Mouse (Mus musculus) 416B (cell line): ENCODE measurements at regions not wholly inside any gene's neighbourhood (a gene's known extent, or its start where the extent isn't known, plus 50 kb on each side); places are given as distances from the start of the nearest gene placed in this dataset.

ENCODE experiments used
- DNase-seq: peaks from one replicate; pipeline ENCODE4 v3.0.0; 2011; ENCODE audit warnings: low read depth

DNA sequence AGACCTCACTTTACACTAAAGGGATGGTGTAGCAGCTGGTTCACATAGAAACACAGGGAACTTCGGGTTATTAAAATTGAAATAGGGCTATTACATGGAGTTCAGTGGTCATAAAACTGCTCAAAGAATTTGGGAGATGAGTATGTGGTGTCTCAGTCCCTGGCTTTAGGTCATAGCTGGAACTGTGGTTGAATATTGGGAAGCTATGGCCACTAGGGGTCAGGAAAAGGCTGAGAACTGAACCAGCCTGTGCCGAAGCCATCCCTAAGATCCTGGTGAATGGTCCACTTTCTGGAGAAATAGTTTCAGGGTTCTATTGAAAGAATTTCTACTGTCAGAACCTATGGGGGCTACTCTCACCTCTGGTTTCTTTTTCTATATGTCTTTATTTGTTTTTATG, 229.0 kb downstream of the Ankrd50 start:
- peak; percentile 9 for DNase-seq

DNA sequence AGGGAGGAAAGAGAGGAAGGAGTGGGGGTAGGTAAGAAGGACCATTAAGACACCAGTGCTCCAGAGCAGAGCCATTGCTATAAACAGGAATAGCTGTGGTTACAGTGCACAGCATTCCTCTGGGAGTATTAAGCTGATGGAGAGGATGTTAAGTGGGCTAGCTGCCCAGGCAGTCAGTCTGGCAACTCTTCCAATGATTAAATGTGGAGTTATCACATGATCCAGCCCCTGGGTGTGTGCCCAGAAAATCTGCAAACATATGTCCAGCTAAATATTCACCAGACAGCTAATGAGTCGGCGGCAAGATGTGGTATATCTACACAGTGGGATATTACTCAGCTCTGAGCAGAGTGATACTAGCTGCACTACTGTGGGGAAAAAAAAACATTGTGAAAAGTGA, 229.7 kb downstream of the Ankrd50 start:
- DNase-seq, result peak; percentile 2

DNA sequence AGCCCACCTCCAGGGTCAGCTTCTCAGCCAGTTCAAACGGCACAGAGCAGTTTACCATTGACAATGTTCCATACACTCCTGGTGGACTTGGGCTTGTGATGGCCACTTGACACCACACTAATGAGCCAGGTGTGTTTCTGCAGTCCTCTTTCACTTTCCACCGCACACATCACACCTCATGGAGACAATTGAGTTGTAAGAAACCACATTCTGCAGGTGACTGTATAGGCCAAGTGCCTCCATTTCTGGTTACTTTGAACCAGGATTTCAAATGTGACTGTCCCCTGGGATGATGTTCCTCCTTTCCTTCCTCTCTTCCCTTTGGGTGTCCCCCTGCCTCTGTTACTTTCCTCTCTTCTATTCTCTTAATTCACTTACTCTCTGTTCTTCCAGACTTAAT, 233.1 kb downstream of the Ankrd50 start:
- no peak for DNase-seq

DNA sequence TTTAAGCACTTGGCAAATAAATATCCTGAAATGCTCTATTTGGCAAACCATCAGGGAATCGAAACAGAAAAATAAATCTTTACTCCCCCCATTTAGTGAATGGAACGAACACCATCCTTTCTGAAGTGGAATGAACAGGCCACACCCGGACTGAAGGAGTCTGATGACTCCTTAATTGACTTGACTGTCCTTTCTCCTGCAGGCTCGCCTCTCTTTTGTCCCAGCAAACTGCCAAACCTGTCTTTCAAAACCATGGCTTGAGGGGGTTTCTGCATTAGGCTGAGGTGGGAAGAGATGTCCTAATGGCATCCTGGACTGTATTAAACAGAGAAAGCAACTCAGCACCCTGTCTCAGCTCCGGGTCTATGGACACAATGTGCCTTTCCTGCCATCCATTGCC, 234.1 kb downstream of the Ankrd50 start:
- no peak for DNase-seq

DNA sequence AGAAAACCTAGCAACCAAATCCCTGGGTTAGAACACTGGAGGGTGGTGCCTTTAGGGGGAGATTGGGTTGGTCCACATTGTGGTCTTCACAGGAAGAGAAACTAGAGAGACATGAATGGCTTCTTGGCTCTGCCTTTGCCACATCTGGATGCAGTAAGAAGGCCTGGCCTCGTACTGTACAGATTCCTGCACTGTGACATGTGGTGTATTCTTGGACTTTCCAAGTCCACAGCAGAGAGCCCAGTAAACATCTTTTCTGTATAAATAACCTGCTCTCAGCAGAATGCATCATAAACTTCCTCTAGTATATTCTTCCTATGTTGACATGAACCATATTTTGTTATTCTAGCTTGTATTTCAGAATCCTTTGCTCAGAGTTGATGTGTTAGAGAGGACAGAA, 235.7 kb downstream of the Ankrd50 start:
- DNase-seq, result no peak

DNA sequence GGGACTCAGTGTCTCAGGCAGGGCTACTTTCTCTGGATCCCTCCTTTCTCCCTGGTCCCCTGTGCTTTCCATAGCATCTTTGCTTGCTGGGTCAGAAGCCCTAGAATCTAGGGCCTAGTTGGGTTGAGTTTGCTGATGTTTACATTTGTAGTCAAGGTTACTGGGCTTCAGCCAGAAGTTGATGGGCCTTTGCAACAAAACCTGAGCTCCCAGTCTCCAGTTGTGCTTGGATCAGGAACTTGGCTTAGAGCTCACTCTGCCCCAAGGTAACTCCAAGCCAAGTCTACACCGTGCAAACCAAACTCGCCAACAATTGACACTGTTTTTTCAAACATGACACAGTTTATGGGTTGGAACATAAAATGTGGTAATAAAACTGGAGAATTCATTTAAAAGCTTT, 238.2 kb downstream of the Ankrd50 start:
- DNase-seq, result no peak

DNA sequence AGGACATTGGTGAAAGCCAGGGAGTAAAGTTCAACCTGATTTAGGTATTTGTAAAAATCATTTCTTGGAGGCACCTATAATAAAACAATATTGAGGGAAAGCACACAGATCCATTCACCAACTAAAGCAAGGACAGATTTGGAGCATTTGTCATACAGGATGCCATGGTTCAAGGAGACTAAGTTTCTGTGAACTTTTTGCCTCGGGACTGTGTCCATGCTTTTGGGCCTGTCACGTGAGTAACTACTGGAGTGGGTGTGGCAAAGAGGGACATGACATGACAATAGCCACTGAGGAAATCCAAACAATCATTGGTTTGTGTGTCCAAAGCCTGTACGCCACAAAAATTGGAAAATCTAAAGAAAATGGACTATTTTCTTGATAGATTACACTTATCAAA, 241.4 kb downstream of the Ankrd50 start:
- DNase-seq, result no peak

DNA sequence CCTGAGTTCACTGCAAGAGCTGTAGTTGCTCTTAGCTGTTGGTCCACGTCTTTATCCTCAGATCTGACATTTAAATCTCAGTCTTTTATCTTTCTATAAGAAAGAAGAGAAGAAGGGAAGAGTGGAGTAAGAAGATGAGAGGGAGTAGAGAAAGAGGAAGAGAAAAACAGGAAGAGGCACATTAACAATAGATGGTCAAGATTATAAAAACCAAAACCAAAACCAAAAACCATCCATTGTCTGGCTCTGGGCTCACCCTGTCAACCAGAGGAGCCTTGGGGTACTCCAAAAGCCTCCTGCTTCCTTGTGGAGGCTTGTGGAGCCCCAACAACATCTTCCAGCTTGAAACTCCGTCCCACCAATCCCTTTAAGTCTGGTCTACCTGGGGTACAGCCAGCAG, 247.0 kb downstream of the Ankrd50 start:
- no peak for DNase-seq

DNA sequence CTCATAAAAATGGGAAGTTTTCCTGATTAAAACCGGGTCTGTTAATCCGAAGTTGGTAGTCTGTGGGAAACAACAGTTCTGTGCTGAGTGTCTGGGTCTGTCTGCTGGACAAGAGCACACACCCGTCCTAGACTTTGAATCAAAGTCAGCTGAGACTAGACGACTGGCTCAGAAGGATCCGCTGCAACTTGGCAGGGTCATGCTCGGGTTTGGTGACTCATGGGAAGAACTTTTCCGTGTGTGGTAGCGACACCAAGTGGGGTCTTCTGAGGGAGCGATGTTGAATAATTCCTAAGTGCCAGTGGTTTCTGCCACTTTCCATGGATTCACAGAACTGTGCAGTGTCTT, 248.9 kb downstream of the Ankrd50 start:
- no peak for DNase-seq

DNA sequence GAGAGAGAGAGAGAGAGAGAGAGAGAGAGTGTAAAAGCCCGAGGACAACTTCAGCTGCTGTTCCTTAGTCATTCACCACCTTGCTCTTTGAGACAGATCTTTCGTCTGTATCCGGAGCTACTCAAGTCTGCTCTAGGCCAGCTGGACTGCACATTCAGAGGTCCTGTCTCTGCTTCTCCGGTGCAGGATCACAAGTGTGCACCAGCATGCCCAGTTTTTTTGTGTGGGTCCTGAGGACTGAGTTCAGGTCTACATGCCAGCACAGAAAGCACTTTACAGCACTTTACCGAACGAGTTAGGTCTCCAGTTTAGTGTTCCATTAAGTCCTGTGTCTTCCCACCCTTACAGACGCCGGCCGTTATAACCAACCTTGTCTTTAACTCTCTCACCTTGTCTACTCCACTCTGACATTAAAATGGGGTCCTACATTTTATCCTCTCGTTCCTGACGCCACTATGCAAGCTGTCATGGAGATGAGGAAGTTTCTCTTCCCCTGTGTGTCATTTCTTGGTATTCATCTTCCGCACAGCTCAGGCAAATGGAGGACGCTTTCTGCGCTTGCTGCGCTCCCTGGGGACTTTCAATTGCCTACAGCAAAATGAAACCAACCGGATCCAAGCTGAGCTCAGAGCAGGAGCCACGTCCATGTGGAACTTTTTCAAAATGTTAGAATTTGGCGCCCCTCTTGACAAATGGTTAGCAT, 249.5 kb downstream of the Ankrd50 start:
- no peak for DNase-seq

DNA sequence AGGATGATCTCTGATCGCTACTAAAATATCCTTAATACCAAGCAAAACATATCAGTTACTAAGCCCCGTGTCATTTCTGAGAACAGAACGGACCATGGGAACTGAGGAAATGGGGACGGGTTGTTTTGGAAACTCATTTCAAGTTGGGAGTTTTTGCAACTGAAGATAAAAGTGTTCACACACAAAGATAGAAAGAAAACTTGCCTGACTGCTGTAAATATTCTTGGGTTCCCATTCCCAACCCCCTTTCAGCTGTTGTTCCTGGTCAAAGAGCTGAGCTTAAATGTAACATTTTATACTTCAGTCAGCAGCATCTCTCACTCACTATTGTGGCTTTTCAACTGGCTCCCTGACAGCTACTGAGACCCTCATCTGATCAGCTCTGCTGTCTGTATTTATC, 250.1 kb downstream of the Ankrd50 start:
- DNase-seq, result no peak

DNA sequence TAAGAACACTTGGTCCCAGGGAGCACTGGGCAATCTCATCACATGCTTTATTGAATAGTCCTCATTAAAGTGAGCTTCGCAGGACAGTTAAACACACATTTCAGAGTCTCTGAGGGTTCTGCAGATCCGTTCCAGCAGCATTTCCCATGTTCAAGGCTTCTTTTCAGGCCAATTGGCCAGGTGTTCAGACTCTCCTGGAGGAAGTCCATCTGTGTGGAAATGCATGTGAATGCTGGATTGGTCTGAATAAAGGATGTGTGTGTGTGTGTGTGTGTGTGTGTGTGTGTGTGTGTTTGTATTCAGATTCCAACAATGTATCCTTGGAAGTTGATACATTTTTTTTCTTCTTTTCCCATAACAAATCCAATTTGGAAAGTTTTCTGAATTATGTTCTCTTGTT, 250.6 kb downstream of the Ankrd50 start:
- DNase-seq, result no peak

DNA sequence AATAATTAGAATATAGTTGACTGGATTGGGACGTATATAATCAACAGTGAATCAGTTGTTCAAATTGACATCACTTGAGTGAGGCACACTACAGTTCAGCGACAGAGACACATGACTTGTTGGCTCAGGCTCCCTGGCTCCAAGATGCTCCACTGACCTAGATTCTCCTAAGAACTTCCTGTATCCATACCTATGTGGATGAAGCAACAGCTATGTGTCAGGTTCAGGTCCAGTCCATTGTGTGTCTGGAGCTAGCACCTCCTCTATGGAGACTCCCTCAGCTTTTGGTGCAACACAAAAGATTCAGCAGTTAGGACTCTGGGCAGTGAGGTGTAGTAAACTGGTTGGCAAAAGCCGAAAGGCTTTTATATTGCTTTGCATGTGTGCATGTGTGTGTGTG, 251.6 kb downstream of the Ankrd50 start:
- no peak for DNase-seq

DNA sequence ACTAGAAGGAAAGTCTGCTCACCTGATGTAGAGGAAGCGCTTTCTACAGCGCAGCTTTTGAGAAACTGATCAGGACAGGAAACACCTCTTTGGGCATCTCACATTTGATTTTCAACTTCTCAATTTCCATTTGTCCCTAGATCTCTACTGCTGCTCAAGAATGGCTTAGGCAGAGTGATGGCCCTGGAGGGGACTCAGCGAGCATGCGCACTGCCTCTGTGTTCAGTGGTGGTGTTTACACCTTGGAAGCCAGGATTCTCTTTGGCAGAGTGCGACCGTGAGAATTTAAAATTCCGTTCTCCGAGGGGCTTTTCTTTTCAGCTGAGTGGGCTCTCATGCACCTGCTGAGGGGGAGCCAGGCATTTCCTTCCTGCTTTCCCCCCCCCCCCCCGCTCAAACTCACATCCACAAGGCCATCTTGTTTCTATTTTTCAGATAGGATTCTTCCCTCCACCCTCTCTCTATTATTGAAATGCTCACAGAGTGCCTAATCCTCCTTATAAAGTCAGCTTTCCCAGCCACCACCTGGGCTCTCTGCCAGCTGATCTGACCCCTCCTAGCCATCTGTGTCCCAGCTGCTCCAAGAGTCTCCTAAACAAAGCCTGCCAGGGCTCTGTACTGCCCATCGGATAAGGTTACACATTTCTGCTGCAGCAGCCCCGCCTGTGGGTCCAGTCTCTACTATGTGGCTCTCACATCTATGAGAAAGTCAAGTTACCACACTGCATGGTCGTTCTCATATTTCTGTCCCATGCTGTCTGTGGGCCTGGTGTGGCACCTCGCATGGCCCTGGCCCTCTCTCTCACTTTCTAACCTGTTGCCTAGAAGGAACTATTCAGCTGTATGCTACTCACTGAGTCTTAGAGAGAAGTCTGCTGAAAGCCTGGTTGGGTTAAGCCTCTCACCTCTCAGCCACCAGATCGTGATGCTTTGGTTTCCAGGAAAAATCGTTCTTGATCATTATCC, 252.2 kb downstream of the Ankrd50 start:
- no peak for DNase-seq

DNA sequence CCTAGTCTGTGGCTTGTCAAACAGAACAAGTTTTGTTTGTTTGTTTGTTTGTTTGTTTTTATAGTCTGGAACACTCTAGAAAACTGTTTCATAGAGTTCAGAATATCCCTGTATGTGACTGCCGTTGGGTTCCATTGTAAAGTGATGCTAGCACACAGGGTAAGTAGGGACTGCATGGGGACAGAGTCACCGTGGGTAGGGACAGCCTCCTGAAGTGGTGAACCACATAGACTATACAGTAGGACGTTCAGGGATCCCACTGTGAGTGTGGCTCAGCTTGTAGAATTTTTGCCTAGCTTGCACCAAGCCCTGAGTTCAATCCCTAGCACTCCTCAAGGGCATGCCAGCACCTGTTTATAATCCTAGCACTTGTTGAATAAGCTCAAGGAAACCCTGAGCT, 253.1 kb downstream of the Ankrd50 start:
- no peak for DNase-seq

DNA sequence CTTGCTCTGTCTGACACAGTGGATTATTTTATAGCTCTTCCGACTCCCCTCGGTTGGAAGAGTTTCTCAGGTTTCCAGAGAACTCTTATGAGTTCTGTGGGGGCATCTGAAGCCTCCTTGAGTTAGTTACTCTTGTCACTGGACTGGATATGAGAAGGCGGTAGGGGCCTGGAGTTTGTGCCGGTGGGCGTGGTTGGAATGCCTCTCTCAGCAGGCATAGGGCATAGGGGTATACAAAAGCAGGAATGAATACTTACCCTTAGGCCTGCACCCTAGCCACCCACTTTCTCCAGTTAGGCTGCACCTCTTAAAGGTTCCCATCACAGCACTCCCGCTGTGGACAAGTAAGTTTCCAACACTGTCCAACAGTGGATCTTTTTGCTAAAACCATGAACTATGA, 253.8 kb downstream of the Ankrd50 start:
- DNase-seq, result no peak

DNA sequence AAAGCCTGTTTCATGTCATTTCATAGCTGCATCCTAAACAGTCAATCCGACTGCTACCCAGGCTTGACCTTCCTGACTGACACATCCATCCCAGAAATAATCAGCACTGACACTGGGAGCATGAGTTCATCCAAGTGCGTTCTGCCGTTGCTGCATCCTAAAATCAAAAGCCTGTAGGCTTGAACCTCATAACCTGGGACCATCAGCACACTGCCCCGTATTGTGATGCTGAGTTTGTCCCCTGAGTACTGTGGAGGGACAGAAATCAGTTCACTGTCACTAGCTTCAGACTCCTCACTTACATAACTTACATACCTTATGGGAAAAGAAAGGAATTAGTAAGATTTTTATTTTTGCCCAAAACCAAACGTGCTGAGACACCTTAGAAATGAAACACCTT, 255.0 kb downstream of the Ankrd50 start:
- DNase-seq, result no peak

DNA sequence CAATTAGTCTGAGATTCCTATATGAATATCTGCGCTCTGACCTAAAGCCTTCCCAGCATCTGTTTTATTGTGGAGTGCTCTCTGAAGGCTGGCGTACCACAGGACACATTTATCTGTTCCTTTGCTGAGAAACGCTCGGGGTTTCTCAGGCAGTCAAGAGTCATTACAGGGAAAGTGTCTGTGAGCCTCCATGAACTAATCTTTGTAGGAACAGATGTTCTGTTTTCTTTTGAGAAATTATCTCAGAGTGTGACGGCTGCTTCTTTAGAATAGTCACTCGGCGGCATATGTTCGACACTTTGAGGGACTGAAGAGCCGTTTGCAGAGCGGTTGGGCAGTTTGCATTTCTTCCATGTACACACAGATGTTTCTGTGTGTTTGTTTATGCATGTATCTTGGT, 255.6 kb downstream of the Ankrd50 start:
- no peak for DNase-seq

DNA sequence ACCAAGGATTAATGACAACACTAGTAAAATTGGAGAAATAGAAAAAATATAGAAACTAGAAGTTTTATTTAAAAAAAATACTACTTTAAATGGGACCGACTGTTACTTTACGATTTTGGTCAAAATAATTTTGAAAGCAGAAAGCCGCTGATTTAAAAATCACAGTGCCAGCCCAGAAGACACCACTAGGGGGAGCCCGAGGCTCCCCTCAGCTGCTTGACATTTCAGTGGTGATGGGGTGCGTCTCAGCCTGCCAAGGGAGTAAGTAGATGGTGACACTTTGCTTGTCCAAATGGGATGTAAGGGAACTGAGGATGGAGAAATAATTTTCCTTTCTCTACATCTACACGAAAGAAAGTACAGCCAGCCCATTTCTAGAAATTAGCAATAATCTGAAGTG, 257.0 kb downstream of the Ankrd50 start:
- peak; percentile 45 for DNase-seq

DNA sequence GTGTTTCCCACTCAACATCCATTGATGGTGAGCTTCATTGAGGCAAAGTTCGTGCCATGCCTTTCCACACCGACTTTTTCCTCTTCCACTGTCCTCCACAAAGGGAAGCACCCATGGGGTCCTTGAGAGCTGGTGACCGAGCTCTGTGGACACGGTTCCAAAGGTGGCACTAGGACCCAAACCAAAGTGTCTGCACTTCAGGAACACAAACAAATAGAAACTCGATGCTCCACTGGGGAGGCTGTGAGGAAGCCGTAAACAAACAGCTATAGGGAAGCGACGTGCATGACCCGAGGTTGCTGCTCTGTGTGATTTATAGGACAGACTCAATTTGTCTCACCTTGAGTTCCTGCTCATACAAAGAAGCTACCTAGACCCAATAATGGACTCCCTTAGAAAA, 257.5 kb downstream of the Ankrd50 start:
- no peak for DNase-seq

DNA sequence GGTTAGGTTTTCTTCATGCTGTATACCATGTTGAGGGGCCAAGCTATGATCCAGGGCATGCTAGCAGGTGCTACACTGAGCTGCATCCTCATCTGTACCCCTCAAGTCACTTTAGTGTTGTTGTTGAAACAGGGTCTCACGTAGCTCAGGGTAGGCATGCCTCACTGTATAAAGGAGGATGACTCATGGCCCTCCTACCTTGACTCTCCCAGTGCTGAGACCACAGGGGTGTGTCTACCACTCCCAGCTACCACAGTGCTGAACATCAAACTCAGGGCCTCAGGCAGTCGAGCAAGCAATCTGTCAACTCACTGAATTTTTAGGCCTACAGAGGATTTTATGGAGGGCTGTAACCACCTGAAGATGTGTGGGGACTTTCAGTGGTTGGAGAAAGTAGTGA, 258.5 kb downstream of the Ankrd50 start:
- DNase-seq, result no peak

DNA sequence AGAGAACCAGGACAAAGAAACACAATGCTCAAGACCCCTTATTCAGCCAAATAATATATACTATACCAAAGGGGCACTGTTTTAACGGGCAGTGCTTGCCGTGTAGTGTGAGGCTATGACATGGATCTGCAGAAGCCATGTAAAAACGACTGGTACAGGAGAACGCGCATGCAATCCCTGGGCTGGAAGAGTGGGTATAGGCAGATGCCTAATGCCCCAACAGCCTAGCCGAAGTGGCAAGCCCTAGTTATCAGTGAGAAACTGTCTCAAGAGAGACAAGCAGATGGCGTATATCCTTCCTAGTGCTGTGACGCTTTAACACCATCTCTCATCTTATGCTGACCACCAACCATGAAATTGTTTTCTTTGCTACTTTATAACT, 262.8 kb downstream of the Ankrd50 start:
- no peak for DNase-seq

DNA sequence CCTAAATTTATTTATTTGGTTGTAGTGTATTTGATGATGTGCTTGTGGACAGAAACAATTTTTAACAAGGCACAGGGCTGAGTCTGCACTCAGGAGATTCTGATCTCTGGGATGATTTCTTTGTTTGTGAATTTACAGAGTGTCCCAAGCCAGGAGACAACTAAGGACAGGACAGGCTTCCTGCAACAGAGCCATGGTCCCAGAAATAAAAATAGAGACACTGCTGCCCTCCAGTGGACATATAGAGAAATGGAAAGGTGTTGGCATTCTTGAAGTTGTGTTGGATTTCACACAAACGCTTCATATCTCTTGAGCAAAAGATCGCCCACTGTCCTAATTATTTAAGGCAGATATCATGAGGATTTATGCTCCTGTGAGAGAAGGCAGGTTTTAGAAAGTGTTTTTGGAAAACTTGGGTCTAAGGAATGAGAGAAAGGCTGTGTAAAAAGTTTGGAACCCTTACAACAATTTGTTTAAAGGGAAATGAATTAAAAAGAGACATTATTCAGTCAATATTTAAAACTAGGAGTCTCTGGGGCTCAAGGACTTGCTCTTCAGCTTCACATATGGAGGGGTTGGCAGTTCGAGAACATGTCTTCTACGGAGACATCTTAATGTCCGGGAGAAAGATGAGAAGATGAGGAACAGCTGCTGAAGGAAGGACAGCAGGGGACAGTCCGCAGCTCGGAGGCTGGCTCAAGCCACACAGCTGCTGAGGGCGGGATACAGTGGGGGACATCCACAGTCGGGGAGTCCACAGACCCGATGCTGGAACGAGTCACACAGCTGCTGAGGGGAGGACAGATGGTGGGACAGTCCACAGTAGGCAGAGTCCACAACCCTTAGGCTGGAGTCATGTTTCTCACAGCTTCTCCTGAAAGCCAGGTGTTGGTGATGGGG, 263.5 kb downstream of the Ankrd50 start:
- DNase-seq, result peak; percentile 58
